Mouse (Mus musculus) C2C12 (cell line): ENCODE measurements around the gene Gm45618. TPM values are rescaled to one million over a fixed set of nuclear protein-coding genes. Genes with fewer than 3 reads are reported as not detected.
"Not testable (repeated sequence)": the region's sequence is repeated elsewhere in the genome, so short reads cannot be mapped to it uniquely, and the experiment has no call there.

ENCODE experiments used
- H3K27me3 ChIP-seq: one replicate; pipeline ENCODE4 v1.6.1; 2011; ENCODE audit not compliant: control insufficient read depth, insufficient read depth, insufficient read length
- H3K36me3 ChIP-seq: one replicate; pipeline ENCODE4 v1.6.1; 2011; ENCODE audit not compliant: control insufficient read depth, insufficient read depth
- H3K4me3 ChIP-seq: one replicate; pipeline ENCODE4 v1.5.1; 2011; ENCODE audit warnings: mild to moderate bottlenecking, control low read depth; ENCODE audit not compliant: poor library complexity, insufficient read depth, severe bottlenecking
- H3K79me2 ChIP-seq: one replicate; pipeline ENCODE4 v1.6.1; 2011; ENCODE audit not compliant: control insufficient read depth, insufficient read depth
- H3K79me3 ChIP-seq: one replicate; pipeline ENCODE4 v1.6.1; 2011; ENCODE audit warnings: low read depth, control low read depth
- H3ac ChIP-seq: one replicate; pipeline ENCODE3; 2011; ENCODE audit warnings: low read depth; ENCODE audit not compliant: control insufficient read depth, insufficient read length
- CEBPB ChIP-seq: IDR thresholded peaks from one replicate; pipeline ENCODE4 v1.6.1; 2011; ENCODE audit warnings: low read depth, mild to moderate bottlenecking, control low read depth, moderate library complexity
- CTCF ChIP-seq: IDR thresholded peaks from one replicate; pipeline ENCODE4 v1.5.1; 2011; ENCODE audit not compliant: control insufficient read depth, insufficient read depth, insufficient read length
- FOSL1 ChIP-seq: IDR thresholded peaks from one replicate; pipeline ENCODE4 v1.8.0; 2011; ENCODE audit warnings: mild to moderate bottlenecking, low read length; ENCODE audit not compliant: poor library complexity, insufficient read depth, severe bottlenecking
- MAX ChIP-seq: IDR thresholded peaks from one replicate; pipeline ENCODE4 v1.6.1; 2011; ENCODE audit warnings: mild to moderate bottlenecking, control low read depth
- MYOD1 ChIP-seq: IDR thresholded peaks from one replicate; pipeline ENCODE4 v1.6.1; 2011; ENCODE audit warnings: low read depth; ENCODE audit not compliant: control insufficient read depth, insufficient read length
- MYOG ChIP-seq: IDR thresholded peaks from one replicate; pipeline ENCODE4 v1.6.1; 2011; ENCODE audit not compliant: control insufficient read depth, insufficient read length; ENCODE audit errors: extremely low read depth
- USF1 ChIP-seq: IDR thresholded peaks from one replicate; pipeline ENCODE4 v1.6.1; 2011; ENCODE audit warnings: low read depth, mild to moderate bottlenecking, control low read depth, moderate library complexity
- polyA plus RNA-seq: library from polyadenylated mRNA; unstranded; fragments of >200 nt; fragmentation: generic; extraction: Trizol; gene quantifications from one replicate; pipeline ENCODE4 v1.2.1, GENCODE M21; 2012; ENCODE audit warnings: missing spikeins

Gm45618 gene
- polyA plus RNA-seq, 1 experiment = not detected

DNA sequence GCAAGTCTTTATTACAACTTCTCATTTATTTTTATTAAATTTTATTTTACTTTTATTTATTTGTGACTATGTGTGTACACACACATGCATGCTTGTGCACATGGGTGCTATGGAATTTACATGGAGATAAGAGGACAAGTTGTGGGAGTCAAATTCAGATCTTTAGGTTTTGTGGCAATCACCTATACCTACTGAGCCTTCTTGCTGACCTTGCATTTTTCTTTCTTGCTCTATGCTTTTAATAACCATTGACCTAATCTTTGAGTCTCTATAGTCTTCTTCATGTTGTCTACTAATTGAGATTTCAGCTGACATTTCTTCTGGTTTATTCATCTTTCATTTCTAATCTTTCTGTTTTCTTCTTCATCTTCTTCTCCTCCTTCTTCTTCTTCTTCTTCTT is 28.1 kb upstream of the Gm45618 start:
- Histone ChIP-seq H3K79me2 (no peaks in the 10 kb centered on the region), H3K4me3 (no peak overlapping the region), H3K27me3 (peaks cover 3% of the 10 kb centered on the region), H3ac (no peak overlapping the region), H3K79me3 (no peaks in the 10 kb centered on the region), H3K36me3 (no peaks in the 10 kb centered on the region)
- TF ChIP-seq MAX (no peak), CTCF (no peak), CEBPB (no peak), MYOG (no peak)

DNA sequence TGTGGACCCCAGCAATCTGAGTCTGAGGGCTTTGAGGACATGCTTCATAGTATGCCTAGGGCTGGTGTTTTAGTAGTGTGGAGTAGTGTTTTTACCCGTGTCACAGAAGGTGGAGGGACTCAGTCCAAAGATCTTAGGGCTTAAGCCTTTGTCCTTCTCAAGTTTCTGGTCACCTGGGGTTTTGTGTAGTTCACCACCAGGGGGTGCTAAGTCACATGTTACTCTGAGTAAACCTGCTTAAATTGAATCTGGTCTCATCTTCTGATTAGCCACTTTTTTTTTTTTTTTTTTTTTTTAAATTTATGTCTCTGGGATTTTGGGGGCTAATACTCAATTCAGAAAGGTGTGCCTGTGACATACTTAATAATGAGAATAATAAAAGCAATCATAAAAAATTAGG is 25.5 kb upstream of the Gm45618 start:
- Histone ChIP-seq H3ac (no peak overlapping the region), H3K27me3 (no peaks in the 10 kb centered on the region), H3K79me2 (no peaks in the 10 kb centered on the region), H3K36me3 (no peaks in the 10 kb centered on the region), H3K79me3 (no peaks in the 10 kb centered on the region), H3K4me3 (no peak overlapping the region)
- TF ChIP-seq MYOD1 (no peak), CTCF (no peak), CEBPB (no peak), MYOG (no peak), FOSL1 (no peak), MAX (no peak), USF1 (no peak)

DNA sequence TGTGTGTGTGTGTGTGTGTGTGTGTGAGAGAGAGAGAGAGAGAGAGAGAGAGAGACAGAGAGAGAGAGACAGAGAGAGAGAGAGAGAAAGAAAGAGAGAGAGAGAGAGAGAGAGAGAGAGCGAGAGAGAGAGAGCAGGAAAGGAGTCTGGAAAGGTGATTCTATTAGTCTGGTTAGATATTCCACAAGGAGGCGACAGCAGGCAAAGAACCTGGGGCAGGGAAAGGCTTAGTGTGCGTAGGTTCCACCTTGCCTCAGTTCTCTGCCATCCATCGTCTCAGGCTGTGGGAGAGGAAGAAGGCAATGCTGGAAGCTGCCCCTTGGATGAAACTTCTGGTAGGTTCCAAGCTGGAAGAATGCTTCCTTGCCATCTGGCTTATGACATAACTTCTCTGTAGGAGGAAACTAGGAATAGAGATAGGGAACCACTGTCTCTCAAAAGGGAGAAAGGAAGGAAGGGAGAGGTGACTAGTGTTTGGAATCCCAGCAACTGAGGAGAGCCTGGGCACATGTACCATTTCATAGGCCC is 24.9 kb upstream of the Gm45618 start:
- Histone ChIP-seq H3K4me3 (no peak overlapping the region), H3K79me3 (no peaks in the 10 kb centered on the region), H3K36me3 (no peaks in the 10 kb centered on the region), H3ac (no peak overlapping the region), H3K27me3 (no peaks in the 10 kb centered on the region), H3K79me2 (no peaks in the 10 kb centered on the region)
- TF ChIP-seq USF1 = no peak
- TF ChIP-seq CTCF = no peak
- no peak for TF ChIP-seq CEBPB
- TF ChIP-seq FOSL1 = no peak

DNA sequence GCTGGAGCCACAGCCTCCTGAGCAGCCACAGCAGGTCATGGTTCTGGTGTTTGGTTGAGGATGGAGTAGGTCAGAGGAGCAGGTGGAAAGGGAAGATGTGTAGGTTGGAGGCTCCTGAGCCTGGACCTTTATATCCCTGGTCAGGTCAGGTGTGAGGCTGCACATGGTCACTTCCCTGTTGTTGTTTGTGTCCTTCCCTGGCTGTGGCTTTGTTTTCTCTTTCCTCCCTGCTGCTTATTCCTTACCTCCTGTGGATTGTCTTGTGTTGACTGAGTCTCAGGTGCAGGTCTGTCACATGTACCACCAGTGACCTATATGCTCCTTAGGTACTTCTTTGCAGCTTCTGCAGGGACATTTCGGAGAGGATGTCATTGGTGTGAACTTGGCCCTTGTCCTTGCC is 24.0 kb upstream of the Gm45618 start, which contains the start of gene Gm45337:
Gene Gm45337 (minus strand): TSS at position 101 of the 400 bp plus-strand sequence.
- no peak within 1 kb of the TSS for H3K4me3 ChIP-seq
- no peaks in the 10 kb centered on the region for H3K79me2 ChIP-seq
- no peaks in the 10 kb centered on the region for H3K27me3 ChIP-seq
- no peaks in the 10 kb centered on the region for H3K36me3 ChIP-seq
- H3K79me3 ChIP-seq = no peaks in the 10 kb centered on the region
- no peak for TF ChIP-seq USF1
- no peak for TF ChIP-seq FOSL1
- H3ac ChIP-seq = no peak within 1 kb of the TSS

DNA sequence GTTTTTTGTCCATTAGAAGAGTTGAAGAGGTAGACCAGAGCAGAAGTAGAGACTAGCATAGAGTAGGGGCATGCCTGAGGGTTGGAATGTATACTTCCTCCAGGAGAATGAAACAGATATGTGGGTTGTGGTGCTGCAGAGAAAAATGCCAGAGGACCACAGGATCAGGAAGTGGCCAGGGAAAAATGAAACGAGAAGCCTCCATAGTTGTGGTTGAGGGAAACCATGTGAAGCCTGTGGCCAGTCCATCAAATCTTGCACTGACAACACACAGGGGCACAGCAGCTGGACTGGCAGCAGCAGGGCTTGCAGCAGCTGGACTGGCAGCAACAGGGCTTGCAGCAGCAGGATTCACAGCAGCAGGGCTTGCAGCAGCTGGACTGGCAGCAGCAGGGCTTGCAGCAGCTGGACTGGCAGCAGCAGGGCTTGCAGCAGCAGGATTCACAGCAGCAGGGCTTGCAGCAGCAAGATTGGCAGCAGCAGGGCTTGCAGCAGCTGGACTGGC is 23.0 kb upstream of the Gm45618 start:
- H3ac ChIP-seq, H3K4me3 ChIP-seq, H3K27me3 ChIP-seq, H3K79me2 ChIP-seq, H3K79me3 ChIP-seq, H3K36me3 ChIP-seq: not testable (repeated sequence)
- TF ChIP-seq MYOD1 = peak; percentile 82

DNA sequence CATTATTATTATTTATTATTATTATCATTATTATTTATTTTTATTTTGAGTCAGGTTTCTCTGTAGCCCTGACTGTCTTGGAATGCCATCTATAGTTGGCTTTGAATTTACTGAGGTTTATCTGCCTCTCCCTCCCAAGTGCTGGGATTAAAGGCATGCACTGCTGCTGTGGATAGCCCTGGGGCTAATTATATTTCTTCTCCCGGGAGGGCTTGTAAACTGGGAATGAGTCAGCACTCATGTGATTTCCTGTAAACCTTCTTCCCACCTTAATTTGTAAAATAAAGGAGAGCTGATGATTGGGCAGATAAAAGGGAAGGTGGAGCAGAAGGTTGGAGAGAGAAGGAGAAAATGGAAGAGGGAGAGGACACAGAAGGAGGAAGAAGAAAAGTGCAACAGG is 20.2 kb upstream of the Gm45618 start:
- Histone ChIP-seq H3K79me3 (no peaks in the 10 kb centered on the region), H3K27me3 (no peaks in the 10 kb centered on the region), H3K79me2 (no peaks in the 10 kb centered on the region), H3K36me3 (no peaks in the 10 kb centered on the region), H3K4me3 (no peak overlapping the region), H3ac (no peak overlapping the region)
- TF ChIP-seq CTCF = no peak
- no peak for TF ChIP-seq USF1
- no peak for TF ChIP-seq MAX
- TF ChIP-seq MYOG = no peak
- TF ChIP-seq CEBPB = no peak
- TF ChIP-seq MYOD1 = no peak
- TF ChIP-seq FOSL1 = no peak

DNA sequence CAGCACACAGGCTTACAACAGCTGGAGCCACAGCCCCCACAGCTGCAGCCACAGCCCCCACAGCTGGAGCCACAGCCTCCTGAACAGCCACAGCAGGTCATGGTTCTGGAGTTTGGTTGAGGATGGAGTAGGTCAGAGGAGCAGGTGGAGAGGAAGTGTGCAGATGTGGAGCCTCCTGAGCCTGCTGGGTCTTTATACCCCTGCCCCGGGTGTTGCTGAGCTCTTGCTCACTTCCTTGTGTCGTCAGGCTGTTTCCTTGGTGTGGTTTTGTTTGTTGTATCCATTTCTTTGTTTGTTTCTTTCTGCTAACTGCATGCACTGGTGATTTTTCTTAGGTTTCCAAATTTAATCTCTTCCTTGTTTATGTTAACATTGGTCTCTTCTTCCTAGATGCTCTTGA is 15.4 kb upstream of the Gm45618 start, which contains the start of gene Gm39115:
Gene Gm39115 (minus strand): TSS at position 101 of the 400 bp plus-strand sequence.
- not testable (repeated sequence) for H3ac ChIP-seq, H3K4me3 ChIP-seq, H3K36me3 ChIP-seq, H3K79me2 ChIP-seq, H3K79me3 ChIP-seq
- H3K27me3 ChIP-seq = peaks cover 21% of the 10 kb centered on the region
